Mouse (Mus musculus): ENCODE data around the gene Gm20547. TPM values are rescaled to one million over a fixed set of nuclear protein-coding genes. Genes with fewer than 3 reads are reported as not detected.

The Gm20547 gene
- total and polyA plus RNA-seq, 3 experiments: 0.03 TPM; not detected in 2

- H3K4me3 ChIP-seq (ENCODE audit: control insufficient read depth in 1 of 2, insufficient read depth in 1 of 2, low read depth in 2 of 2, low read length in 2 of 2): no peak overlapping the region
- H3K9me3 ChIP-seq (replicated peaks; ENCODE audit: insufficient read depth, low read length): no peaks in the 10 kb centered on the region
- TF ChIP-seq MXI1 (IDR thresholded peaks at IDR 0.05; ENCODE audit: low read depth, low read length): no peak
- TF ChIP-seq KAT2A (conservative IDR thresholded peaks at IDR 0.05; ENCODE audit: low read depth, low read length): no peak
- TF ChIP-seq ZNF384 (IDR thresholded peaks at IDR 0.05; ENCODE audit: low read depth, low read length): no peak
- no peak for TF ChIP-seq CHD1 (IDR thresholded peaks at IDR 0.05; ENCODE audit: low read depth, low read length)
- no peak for TF ChIP-seq POLR2A (IDR thresholded peaks at IDR 0.05; ENCODE audit: control insufficient read depth in 1 of 2, insufficient read depth in 1 of 2, low read depth in 1 of 2, low read length in 2 of 2, poor library complexity in 1 of 2)
- TF ChIP-seq MAFK (IDR thresholded peaks at IDR 0.05; ENCODE audit: borderline replicate concordance, low read depth, low read length): no peak
- no peak for TF ChIP-seq BHLHE40 (IDR thresholded peaks at IDR 0.05; ENCODE audit: borderline replicate concordance, low read depth, low read length)
- TF ChIP-seq GATA1 (IDR thresholded peaks at IDR 0.05; ENCODE audit: low read depth, low read length): no peak
- TF ChIP-seq ELF1 (IDR thresholded peaks at IDR 0.05; ENCODE audit: low read depth, low read length): no peak
- TF ChIP-seq UBTF (IDR thresholded peaks at IDR 0.05; ENCODE audit: borderline replicate concordance, insufficient read depth, low read depth, low read length): no peak
- no peak for TF ChIP-seq NRF1 (IDR thresholded peaks at IDR 0.05; ENCODE audit: insufficient read depth, low read depth, low read length, poor library complexity, severe bottlenecking)
- no peak for TF ChIP-seq SIN3A (IDR thresholded peaks at IDR 0.05; ENCODE audit: low read length)
- no peak for TF ChIP-seq MEF2A (IDR thresholded peaks at IDR 0.05; ENCODE audit: extremely low read depth, insufficient replicate concordance, low read depth, low read length, poor library complexity, severe bottlenecking)
- no peak for TF ChIP-seq EP300 (IDR thresholded peaks at IDR 0.05; ENCODE audit: low read depth in 1 of 2, low read length in 2 of 2)
- TF ChIP-seq MYC (IDR thresholded peaks at IDR 0.05; ENCODE audit: low read depth, low read length): no peak
- no peak for TF ChIP-seq CTCF (IDR thresholded peaks at IDR 0.05 in 2 of 3, conservative IDR thresholded peaks at IDR 0.05 in 1 of 3; ENCODE audit: control insufficient read depth in 1 of 3, insufficient read depth in 1 of 3, low read depth in 2 of 3, low read length in 3 of 3, poor library complexity in 1 of 3, severe bottlenecking in 1 of 3)
- no peak for TF ChIP-seq ZC3H11A (IDR thresholded peaks at IDR 0.05; ENCODE audit: low read depth, low read length)
- TF ChIP-seq RAD21 (IDR thresholded peaks at IDR 0.05; ENCODE audit: low read depth, low read length): no peak
- no peak for TF ChIP-seq POLR2AphosphoS2 (IDR thresholded peaks at IDR 0.05; ENCODE audit: low read length)
- TF ChIP-seq USF1 (IDR thresholded peaks at IDR 0.05; ENCODE audit: low read depth, low read length): no peak
- no peak overlapping the region for H3K9ac ChIP-seq (ENCODE audit: control insufficient read depth, low read depth, low read length, poor library complexity, severe bottlenecking)
- H3K4me1 ChIP-seq (ENCODE audit: control insufficient read depth in 1 of 2, insufficient read depth in 2 of 2, low read length in 2 of 2): peaks cover 0 to 3% of the 10 kb centered on the region in 2 experiments; a peak in 2 of 4 replicates
- peaks cover 1 to 5% of the 10 kb centered on the region in 2 experiments for H3K36me3 ChIP-seq (ENCODE audit: control insufficient read depth in 1 of 2, insufficient read depth in 2 of 2, low read length in 2 of 2)
- H3K79me2 ChIP-seq (ENCODE audit: control insufficient read depth, insufficient read depth, low read length, poor library complexity): peaks cover 15% of the 10 kb centered on the region
- no peak overlapping the region for H3K27ac ChIP-seq (ENCODE audit: control insufficient read depth, low read depth, low read length)
- no peaks in the 10 kb centered on the region for H3K27me3 ChIP-seq (ENCODE audit: control insufficient read depth in 1 of 2, insufficient read depth in 2 of 2, low read length in 2 of 2)
- no peak for DNase-seq (ENCODE audit: low read depth, low spot score)
These were observed 34.6 kb downstream of the Gm20547 start for GRCm38 (mm10) chr17:34847192-34847591.

GRCm38 (mm10) chr17:34844884-34845283, 37.0 kb downstream of the Gm20547 start:
- peaks cover 2% of the 10 kb centered on the region for H3K79me2 ChIP-seq (ENCODE audit: control insufficient read depth, insufficient read depth, low read length, poor library complexity)
- H3K27ac ChIP-seq (ENCODE audit: control insufficient read depth, low read depth, low read length): no peak overlapping the region

More at GRCm38 (mm10) chr17:34844884-34845283, 37.0 kb downstream of the Gm20547 start:
- no peaks in the 10 kb centered on the region for H3K4me1 ChIP-seq (ENCODE audit: control insufficient read depth in 1 of 2, insufficient read depth in 2 of 2, low read length in 2 of 2)
- H3K9me3 ChIP-seq (replicated peaks; ENCODE audit: insufficient read depth, low read length): no peaks in the 10 kb centered on the region
- DNase-seq (ENCODE audit: low read depth, low spot score): no peak
- TF ChIP-seq KAT2A (conservative IDR thresholded peaks at IDR 0.05; ENCODE audit: low read depth, low read length) (no peak), ZC3H11A (IDR thresholded peaks at IDR 0.05; ENCODE audit: low read depth, low read length) (no peak), JUND (IDR thresholded peaks at IDR 0.05; ENCODE audit: low read depth, low read length) (no peak), MAX (IDR thresholded peaks at IDR 0.05; ENCODE audit: low read length) (no peak), ETS1 (IDR thresholded peaks at IDR 0.05; ENCODE audit: low read depth, low read length) (no peak), CHD2 (IDR thresholded peaks at IDR 0.05; ENCODE audit: low read length) (no peak), SMC3 (IDR thresholded peaks at IDR 0.05; ENCODE audit: low read depth, low read length) (no peak), POLR2AphosphoS2 (IDR thresholded peaks at IDR 0.05; ENCODE audit: low read length) (no peak), TAL1 (IDR thresholded peaks at IDR 0.05; ENCODE audit: low read length) (no peak), MYB (IDR thresholded peaks at IDR 0.05; ENCODE audit: low read depth, low read length) (no peak)
- H3K4me3 ChIP-seq (ENCODE audit: control insufficient read depth in 1 of 2, insufficient read depth in 1 of 2, low read depth in 2 of 2, low read length in 2 of 2): no peak overlapping the region
- no peak overlapping the region for H3K9ac ChIP-seq (ENCODE audit: control insufficient read depth, low read depth, low read length, poor library complexity, severe bottlenecking)
- H3K27me3 ChIP-seq (ENCODE audit: control insufficient read depth in 1 of 2, insufficient read depth in 2 of 2, low read length in 2 of 2): no peaks in the 10 kb centered on the region
- H3K36me3 ChIP-seq (ENCODE audit: control insufficient read depth in 1 of 2, insufficient read depth in 2 of 2, low read length in 2 of 2): peaks cover 0 to 1% of the 10 kb centered on the region in 2 experiments; a peak in 3 of 4 replicates

All from MEL (cell line).